Mouse (Mus musculus) kidney, adult 2 months (tissue): ENCODE data around the gene Gm8773.

ENCODE experiments used
- CTCF ChIP-seq: fragments of 200-500 bp; conservative IDR thresholded peaks from 2 replicates; pipeline ENCODE4 v1.5.1; 2011; ENCODE audit warnings: low read depth, mild to moderate bottlenecking, control low read depth, low read length, moderate library complexity, mixed read lengths; ENCODE audit not compliant: insufficient read depth, insufficient read length
- POLR2A ChIP-seq: fragments of 200-500 bp; IDR thresholded peaks from one replicate; pipeline ENCODE4 v1.6.1; 2011; ENCODE audit warnings: low read depth, low read length, control low read depth

- no peak for TF ChIP-seq CTCF
- TF ChIP-seq POLR2A = no peak
These were observed 33.8 kb upstream of the Gm8773 start for GRCm38 (mm10) chr5:5539771-5540170.
